Mouse (Mus musculus): ENCODE results near the gene Ccdc173. TPM values are rescaled to one million over a fixed set of nuclear protein-coding genes. Genes with fewer than 3 reads are reported as not detected.

Ccdc173 gene
- 0.37 and 0.44 TPM in 2 replicates for polyA plus RNA-seq (2012)

DNA sequence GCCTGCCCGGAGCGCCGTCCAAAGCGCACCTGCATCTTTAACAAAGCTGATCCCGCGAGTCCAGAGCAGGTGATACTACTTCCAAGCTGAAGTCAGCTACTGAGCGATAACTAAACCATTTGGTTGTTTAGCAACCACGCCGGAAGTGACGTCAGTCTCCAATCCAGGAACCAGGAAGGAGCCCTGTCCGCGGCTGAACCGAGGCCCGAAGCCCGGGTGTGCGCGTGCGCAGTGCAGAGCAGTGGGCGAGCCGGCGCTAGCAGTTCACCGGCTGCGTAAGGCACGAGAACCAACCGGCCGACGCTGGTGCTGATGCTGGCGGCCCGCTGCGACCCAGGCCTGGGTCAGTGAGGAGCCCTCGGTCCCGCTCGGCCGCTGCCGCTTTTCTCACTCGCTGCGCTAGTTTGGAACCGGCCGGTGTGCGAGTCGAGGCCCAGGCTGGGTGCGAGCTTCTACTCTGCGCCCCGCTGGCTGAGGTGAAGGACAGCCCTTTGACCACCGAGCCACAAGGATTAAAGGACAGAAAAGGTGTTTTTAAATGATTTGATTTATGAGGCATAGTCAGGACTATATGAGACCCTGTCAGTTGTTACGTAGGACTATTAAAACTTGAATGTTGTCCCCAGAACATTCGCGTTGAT lies at the start of gene Ccdc173, which contains the start of gene Phospho2:
Ccdc173 (minus strand) TSS at position 147 of the 641 bp plus-strand sequence.
Phospho2 (plus strand) TSS at position 195 of the 641 bp plus-strand sequence.

DNA sequence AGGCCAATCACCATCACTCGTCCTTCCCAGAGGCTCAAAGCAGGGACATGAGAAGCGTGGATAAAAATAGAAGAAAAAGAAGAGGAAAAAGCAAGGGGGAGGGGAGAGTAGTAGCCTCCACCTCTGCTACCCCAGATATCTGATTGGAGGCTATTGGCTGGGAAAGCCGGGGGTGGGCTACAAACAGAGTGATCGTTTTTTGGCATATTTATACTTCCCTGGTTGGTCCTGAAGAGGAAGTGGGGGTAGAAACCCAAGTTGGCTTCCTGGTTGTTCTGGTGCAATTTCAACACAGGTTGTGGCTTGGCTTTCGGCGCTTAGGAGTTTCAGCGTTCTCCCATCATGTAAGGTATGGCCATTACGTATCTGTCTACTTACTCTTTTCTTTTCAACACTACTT lies 32.3 kb upstream of the Ccdc173 start, which contains the start of gene Klhl23:
Klhl23 (plus strand) TSS at position 234 of the 400 bp plus-strand sequence.

DNA sequence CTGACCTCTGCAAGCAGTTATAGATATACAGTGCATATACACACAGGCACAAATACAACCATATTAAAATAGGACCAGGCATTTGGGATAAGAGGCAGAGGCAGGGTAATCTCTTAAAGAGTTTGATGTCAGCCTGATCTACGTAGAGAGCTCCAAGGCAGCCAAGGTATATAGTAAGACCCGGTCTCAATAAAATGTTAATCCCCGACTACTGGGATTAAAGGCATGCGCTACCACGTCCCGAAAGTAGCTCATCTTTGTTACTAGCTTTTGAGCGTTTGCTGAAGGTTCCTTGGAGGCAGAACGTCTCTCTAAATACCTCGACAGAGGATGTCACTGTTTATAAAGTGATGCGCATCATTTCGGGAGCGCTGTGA lies 67.1 kb downstream of the Ccdc173 start, which contains the start of gene Ppig:
Ppig (plus strand) TSS at position 273 of the 377 bp plus-strand sequence.

DNA sequence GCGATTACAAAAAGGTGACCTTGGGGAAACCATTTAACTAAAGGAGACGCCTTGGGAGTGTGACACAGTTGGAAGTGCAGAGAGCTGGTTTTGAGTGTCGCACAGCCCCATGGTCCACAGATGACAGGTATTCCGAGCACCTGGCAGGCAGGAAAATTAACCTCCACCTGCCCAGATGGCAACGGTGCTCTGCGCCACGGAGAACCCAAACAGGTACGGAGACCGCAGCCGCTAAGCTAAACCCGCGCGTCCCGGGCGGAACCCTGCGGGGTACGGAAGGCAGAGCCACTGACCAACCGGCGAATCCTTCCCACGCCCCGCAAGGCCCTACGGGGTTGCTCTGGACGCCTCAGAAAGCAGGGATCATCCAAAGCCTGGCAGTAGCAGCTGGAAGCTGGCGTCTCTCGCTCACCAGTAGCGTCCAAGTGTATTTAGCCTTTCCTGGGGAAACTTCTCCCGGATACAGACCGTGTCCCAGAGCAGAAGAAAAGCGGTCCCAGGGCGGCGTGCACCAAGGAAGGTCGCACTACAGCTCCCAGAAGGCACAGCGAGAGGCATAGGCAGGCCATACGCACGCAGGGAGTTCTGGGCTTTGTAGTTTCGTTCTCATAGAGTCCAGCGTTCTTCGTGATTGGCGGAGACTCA lies 76.3 kb downstream of the Ccdc173 start, which contains the start of gene Fastkd1:
Fastkd1 (minus strand) TSS at position 536 of the 645 bp plus-strand sequence.

Other genes with a start within 250 kb of the Ccdc173 start
- under 0.01 TPM in 1 of 2 replicates, not detected in the other for gene Lrp2, start 203.5 kb downstream of the Ccdc173 start, polyA plus RNA-seq (2012)
- gene Bbs5, start 142.4 kb downstream of the Ccdc173 start, polyA plus RNA-seq (2012) = 0.10 TPM in 1 of 2 replicates, not detected in the other
- 0.08 TPM in 1 of 2 replicates, not detected in the other for gene Klhl41, start 119.5 kb downstream of the Ccdc173 start, polyA plus RNA-seq (2012)
- gene Fastkd1, start 76.1 kb downstream of the Ccdc173 start, polyA plus RNA-seq (2012) = 0.58 and 0.68 TPM in 2 replicates
- gene Ppig, start 67.0 kb downstream of the Ccdc173 start, polyA plus RNA-seq (2012) = 13.7 and 21.4 TPM in 2 replicates
- gene Phospho2, start within 50 bp of the Ccdc173 start, polyA plus RNA-seq (2012) = 33.9 and 37.1 TPM in 2 replicates
- 1.3 and 2.0 TPM in 2 replicates for gene Klhl23, start 32.4 kb upstream of the Ccdc173 start, polyA plus RNA-seq (2012)
- 31.5 and 45.4 TPM in 2 replicates for gene Ssb, start 72.0 kb upstream of the Ccdc173 start, polyA plus RNA-seq (2012)
- 75.0 TPM in 2 replicates for gene Mettl5, start 96.0 kb upstream of the Ccdc173 start, polyA plus RNA-seq (2012)
- 6.9 and 10.3 TPM in 2 replicates for gene Ubr3, start 107.7 kb upstream of the Ccdc173 start, polyA plus RNA-seq (2012)
- gene Myo3b, start 249.6 kb upstream of the Ccdc173 start, polyA plus RNA-seq (2012) = not detected in 2 replicates

All from megakaryocyte-erythroid progenitor cell, adult 5 weeks (primary cell).